Mouse (Mus musculus) layer of hippocampus, postnatal 10 days (tissue): ENCODE measurements around the gene 1110065P20Rik. TPM values are rescaled to one million over a fixed set of nuclear protein-coding genes. Genes with fewer than 3 reads are reported as not detected.

Source experiments
- DNase-seq, 2 experiments: peaks; one replicate each; pipeline ENCODE4 v3.0.0; 2021; ENCODE audit warnings: low spot score in 2 of 2
- long read RNA-seq: library from polyadenylated mRNA; stranded (forward); transcript quantifications from one replicate; pipeline ENCODE4 v2.0.0, GENCODE M21; 2023
- total RNA-seq, 2 experiments: library from RNA; stranded (reverse); gene quantifications; 2 replicates each; pipeline ENCODE4 v1.2.3; 2021

Gene 1110065P20Rik
- 100 to 1,000 TPM; 107 to 115 TPM for total RNA-seq
- long read RNA-seq, transcript 1110065P20Rik-204 (3 exons, 762 nt), result minor isoform, 21 of 131 reads
- long read RNA-seq, transcript 1110065P20Rik-202 (3 exons, 761 nt), result minor isoform, 22 of 131 reads
- long read RNA-seq, transcript 1110065P20Rik-201 (3 exons, 968 nt), result minor isoform, 26 of 131 reads
- long read RNA-seq, transcript 1110065P20Rik-203 (2 exons, 659 nt), result major isoform, 44 of 131 reads
- long read RNA-seq, partial matches to known transcripts, result 4 of 131 reads
- long read RNA-seq, other reads (novel, unspliced or antisense), result 9 of 131 reads

- DNase-seq, result peak; percentile 67 to 73
These were observed at the start of gene 1110065P20Rik for GRCm38 (mm10) chr4:124850933-124851658. Gene 1110065P20Rik, minus strand, starts transcription at chr4:124851196.

- no peak for DNase-seq
These were observed 48.9 kb upstream of the 1110065P20Rik start for GRCm38 (mm10) chr4:124899906-124900305.

GRCm38 (mm10) chr4:124898428-124898827, 47.4 kb upstream of the 1110065P20Rik start:
- no peak for DNase-seq

GRCm38 (mm10) chr4:124894508-124895428, 43.8 kb upstream of the 1110065P20Rik start:
- DNase-seq, result peak in 1 of 2 experiments; percentile 49

DNA sequence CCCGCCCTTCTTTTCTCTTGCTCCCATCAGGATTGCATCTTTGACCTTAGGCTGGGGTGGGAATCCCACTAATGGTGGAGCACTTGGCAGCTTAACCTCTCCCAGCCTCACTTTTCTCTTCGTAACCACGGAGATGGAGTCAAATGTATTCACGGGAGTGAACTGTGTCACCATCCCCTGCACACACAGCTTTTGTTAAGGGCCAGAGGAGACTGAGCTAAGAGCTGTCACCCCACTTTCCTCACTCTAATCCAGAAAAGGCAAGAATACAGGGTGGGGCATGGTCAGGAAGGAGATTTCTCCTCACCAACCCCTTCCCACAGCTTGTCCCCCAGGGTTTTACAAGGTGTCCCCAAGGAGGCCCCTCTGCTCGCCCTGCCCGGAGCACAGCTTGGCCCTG, 42.8 kb upstream of the 1110065P20Rik start:
- DNase-seq, result no peak

DNA sequence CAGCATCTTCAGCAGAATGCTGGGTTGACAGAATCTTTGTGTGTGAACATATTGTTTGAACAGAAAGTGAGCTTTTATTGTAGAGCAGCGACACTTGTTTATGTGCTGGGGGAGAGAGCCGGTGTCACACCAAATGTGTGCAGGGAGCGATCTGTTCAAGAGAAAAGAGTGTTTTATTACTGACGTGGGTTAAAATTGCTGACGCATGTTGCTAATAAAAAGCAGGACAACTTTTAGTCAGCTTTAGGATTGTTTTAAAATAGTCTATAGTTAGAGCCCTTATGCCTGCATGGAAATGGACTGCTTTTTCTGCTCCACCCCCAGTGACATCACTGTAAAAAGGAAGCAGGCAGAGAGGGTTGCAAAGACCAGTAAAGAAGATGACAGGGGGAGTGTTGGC, 39.8 kb upstream of the 1110065P20Rik start:
- DNase-seq, result no peak

GRCm38 (mm10) chr4:124889935-124890334, 38.9 kb upstream of the 1110065P20Rik start:
- no peak for DNase-seq

- DNase-seq, result no peak
These were observed 37.7 kb upstream of the 1110065P20Rik start for GRCm38 (mm10) chr4:124888702-124889101.

GRCm38 (mm10) chr4:124882151-124882729, 31.2 kb upstream of the 1110065P20Rik start:
- DNase-seq, result peak in 1 of 2 experiments; percentile 55

GRCm38 (mm10) chr4:124881341-124881908, 30.4 kb upstream of the 1110065P20Rik start:
- peak; percentile 80 to 85 for DNase-seq

- no peak for DNase-seq
These were observed 29.6 kb upstream of the 1110065P20Rik start, which contains the start of gene Epha10 for GRCm38 (mm10) chr4:124880599-124880998. Gene Epha10, plus strand, starts transcription at chr4:124880899.

GRCm38 (mm10) chr4:124872719-124873118, 21.7 kb upstream of the 1110065P20Rik start:
- DNase-seq, result no peak

DNA sequence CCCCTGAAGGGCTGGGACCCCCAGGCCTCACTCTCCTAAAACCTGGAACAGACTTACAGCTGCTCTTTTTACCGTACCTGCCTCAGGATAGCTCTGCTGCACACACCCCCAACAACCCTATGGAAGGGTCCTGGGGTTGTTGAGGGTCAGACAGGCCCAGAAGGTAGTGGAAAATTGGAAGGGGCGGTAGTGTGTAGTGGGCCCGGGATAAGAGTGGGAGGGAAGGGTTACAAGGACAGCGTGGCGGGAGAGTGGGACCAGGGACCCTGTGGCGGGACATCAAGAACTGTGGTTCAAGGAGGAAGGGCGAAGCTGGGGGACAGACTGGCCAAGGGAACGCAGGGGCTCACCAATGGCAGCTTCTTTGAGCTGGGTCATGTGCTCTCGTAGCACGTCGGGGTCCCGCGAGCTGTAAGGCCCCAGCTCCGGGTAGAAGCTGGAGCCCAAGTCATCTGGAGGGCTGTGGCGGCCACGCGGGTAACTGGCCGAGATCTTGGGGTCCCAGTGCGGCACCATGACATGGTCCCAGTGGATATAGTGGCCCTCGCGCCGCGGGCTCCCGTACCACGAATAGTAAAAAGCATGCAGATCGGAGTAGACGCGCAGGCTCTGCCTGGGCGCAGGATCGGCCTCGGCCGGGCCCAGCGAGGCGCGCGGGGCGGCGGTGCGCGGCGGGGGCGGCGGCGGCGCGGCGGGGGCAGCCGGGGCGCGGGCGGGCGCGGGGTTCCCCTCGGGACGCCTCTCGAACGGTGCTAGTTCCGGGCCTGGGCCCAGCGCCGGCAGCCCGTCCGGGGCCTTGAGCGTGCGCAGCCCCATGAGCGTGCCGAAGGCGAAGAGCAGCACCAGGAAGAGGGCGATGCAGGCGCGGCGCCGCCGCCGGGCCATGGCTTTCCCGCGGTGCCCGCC, 10.5 kb upstream of the 1110065P20Rik start, which contains the start of gene Maneal:
Gene Maneal (minus strand): TSS at position 889 of the 906 bp plus-strand sequence.
- peak; percentile 38 to 47 for DNase-seq

DNA sequence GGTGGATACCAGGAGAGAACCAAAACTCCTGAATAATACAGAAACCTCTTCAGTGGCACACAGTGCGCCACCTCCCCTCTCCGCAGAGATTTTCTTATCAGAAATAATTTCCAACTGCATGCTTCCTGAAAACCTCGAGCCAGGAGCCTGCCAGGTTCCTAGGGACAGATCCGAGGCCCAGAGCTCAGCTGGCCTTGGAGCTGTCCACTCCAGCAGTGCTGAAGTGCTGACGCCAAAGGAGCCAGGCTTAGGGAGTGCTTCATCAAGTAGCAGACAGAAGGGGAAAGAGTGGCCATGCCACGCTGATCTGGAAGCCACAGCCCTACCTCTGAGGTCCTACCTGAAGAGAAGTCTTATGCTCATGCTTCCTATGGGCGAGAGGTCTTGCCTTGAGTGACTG, 9.4 kb upstream of the 1110065P20Rik start:
- peak; percentile 56 to 66 for DNase-seq

DNA sequence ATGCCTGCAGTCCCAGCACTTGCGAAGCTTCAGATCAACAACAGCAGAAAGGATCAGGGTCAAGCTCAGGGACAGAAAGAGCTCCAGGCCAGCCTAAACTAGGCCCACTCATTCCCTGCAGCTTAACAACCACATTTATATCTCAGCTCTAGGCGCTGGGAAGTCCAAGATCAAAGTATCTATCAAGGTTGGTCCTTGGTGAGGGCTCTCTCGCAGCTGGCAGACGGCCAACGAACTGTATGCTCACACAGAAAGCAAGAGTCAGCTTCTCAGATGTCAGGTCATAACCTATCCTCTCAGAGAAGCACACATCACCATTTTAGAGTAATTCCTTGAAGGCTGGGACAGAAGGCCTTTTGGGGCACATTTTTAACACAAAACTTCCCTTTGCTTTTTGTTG, 7.4 kb upstream of the 1110065P20Rik start:
- peak in 1 of 2 experiments; percentile 14 for DNase-seq

- DNase-seq, result no peak
These were observed 5.3 kb upstream of the 1110065P20Rik start for GRCm38 (mm10) chr4:124856294-124856693.

DNA sequence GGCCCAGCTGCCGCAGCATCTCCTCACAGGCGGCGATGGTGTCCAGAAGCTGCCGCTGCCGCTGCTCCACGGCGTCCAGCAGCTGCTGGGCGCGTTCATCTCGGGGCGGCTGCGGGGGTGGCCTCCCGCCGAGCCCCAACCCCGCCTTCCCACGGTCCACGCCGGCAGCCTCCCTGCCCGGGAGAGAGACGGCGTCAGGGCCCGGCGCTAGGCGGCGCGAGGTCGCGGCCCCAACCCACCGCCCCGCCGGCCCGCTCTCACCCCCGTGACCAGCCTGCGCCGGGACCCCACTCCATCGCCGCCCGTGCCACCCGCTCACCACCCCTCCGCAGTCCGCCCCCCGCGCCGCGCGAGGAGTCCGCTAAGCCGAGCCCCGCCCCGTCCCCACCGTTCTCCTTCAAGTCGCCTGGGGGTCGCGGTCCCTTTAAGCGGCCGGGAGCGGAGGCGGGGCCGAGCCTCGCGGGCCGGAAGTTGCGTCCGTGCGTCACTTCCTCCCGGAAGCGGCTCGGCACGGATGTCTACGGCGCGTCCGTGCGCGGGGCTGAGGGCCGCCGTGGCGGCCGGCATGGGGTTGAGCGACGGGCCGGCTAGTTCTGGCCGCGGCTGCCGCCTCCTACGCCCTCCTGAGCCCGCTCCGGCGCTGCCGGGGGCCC, 609 bp downstream of the 1110065P20Rik start, which contains the start of gene Yrdc:
Gene Yrdc (plus strand): TSS at position 419 of the 653 bp plus-strand sequence.
- peak; percentile 93 to 94 for DNase-seq

DNA sequence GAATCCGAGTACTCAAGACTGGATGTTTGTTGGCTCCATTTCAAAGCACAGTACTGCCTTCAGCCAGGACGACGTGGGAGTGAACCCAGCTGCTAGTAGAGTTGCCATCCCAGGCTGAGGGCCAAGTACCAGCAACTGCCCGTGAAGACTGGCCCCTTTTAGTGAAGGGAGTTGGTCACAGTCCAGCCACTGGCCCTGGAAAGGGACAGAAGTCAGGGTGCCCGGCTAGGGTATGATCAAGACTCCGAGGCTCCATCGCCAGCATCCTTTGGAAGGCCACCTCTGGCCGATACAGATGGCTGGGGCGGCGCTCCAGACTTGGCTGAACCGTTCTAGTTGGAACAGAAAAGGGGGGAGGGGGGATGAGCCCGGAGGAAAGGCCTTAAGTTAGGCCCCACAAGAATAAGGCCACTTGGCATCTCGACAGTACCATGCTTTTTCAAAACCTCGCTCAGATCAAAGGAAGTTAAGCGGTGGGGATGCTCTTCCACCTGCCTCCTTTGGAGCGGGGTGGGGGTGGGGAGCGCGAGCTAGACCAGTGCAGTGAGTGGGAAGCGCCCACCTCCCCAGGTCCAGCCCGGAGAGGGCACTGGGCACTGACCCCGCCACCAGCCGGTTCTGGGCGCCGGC, 1.2 kb downstream of the 1110065P20Rik start:
- DNase-seq, result peak; percentile 80 to 82
